Mouse (Mus musculus) spleen, postnatal 10 days (tissue): Measurements from ENCODE around the gene Zbtb1.

Experiments used
- DNase-seq, 2 experiments: peaks; one replicate each; pipeline ENCODE4 v3.0.0; 2021 to 2022; ENCODE audit warnings: low spot score in 2 of 2

Gene Zbtb1

GRCm38 (mm10) chr12:76369206-76369977 is 674 bp upstream of the Zbtb1 start, which contains the start of gene Zbtb25:
Zbtb25 (minus strand) TSS chr12:76369602.
- DNase-seq, result peak; percentile 80 to 84

- DNase-seq, result peak; percentile 76 to 83
These were observed 935 bp downstream of the Zbtb1 start for GRCm38 (mm10) chr12:76370831-76371571.

- DNase-seq, result no peak
These were observed 2.0 kb downstream of the Zbtb1 start for GRCm38 (mm10) chr12:76372046-76372445.

GRCm38 (mm10) chr12:76372881-76373818 is 3.1 kb downstream of the Zbtb1 start:
- DNase-seq, result peak; percentile 45 to 69

GRCm38 (mm10) chr12:76373991-76374390 is 3.9 kb downstream of the Zbtb1 start:
- no peak for DNase-seq

- DNase-seq, result no peak
These were observed 4.8 kb downstream of the Zbtb1 start for GRCm38 (mm10) chr12:76374911-76375310.

- no peak for DNase-seq
These were observed 5.4 kb downstream of the Zbtb1 start for GRCm38 (mm10) chr12:76375506-76375905.

GRCm38 (mm10) chr12:76376649-76377048 is 6.6 kb downstream of the Zbtb1 start:
- DNase-seq, result peak in 1 of 2 experiments; percentile 62

GRCm38 (mm10) chr12:76377059-76377458 is 7.0 kb downstream of the Zbtb1 start:
- DNase-seq, result peak in 1 of 2 experiments; percentile 38

- DNase-seq, result no peak
These were observed 7.7 kb downstream of the Zbtb1 start for GRCm38 (mm10) chr12:76377726-76378125.

GRCm38 (mm10) chr12:76378556-76378955 is 8.5 kb downstream of the Zbtb1 start:
- DNase-seq, result no peak

GRCm38 (mm10) chr12:76380151-76380550 is 10.1 kb downstream of the Zbtb1 start:
- DNase-seq, result no peak

- DNase-seq, result no peak
These were observed 15.3 kb downstream of the Zbtb1 start for GRCm38 (mm10) chr12:76385342-76385741.

GRCm38 (mm10) chr12:76388794-76389193 is 18.7 kb downstream of the Zbtb1 start:
- DNase-seq, result no peak

- no peak for DNase-seq
These were observed 21.7 kb downstream of the Zbtb1 start for GRCm38 (mm10) chr12:76391595-76392271.

- DNase-seq, result no peak
These were observed 22.9 kb downstream of the Zbtb1 start for GRCm38 (mm10) chr12:76392979-76393378.

- DNase-seq, result no peak
These were observed 27.2 kb downstream of the Zbtb1 start for GRCm38 (mm10) chr12:76397281-76397680.

- peak in 1 of 2 experiments; percentile 45 for DNase-seq
These were observed 31.6 kb downstream of the Zbtb1 start for GRCm38 (mm10) chr12:76401674-76402073.

- DNase-seq, result peak in 1 of 2 experiments; percentile 19
These were observed 33.2 kb downstream of the Zbtb1 start for GRCm38 (mm10) chr12:76402991-76403885.
